Mouse (Mus musculus): ENCODE results near the gene Gm10382.
"Not testable (repeated sequence)": the region's sequence is repeated elsewhere in the genome, so short reads cannot be mapped to it uniquely, and the experiment has no call there.

Gene Gm10382

DNA sequence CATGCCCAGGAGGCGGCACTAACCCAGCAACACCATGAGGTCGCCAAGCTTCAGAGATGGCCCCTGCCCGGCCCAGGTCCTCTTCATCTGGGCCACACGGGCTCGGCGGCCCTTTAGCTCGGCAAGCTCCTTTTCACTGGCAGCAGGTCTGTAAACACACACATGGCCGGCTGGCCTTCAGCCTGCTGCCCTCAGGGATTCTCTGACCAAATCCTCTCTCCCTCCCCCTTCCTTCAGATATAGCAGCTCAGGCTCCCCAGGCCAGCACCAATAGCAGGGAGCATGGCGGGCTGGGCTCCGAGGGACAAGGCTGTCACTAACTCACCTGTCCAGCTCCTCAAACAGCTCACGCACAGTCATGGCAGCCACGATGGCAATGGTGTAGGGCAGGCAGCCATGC, 29.5 kb downstream of the Gm10382 start:
- no peak for DNase-seq (ENCODE audit: low spot score in 2 of 2)

- DNase-seq (ENCODE audit: low spot score in 2 of 2), result no peak
These were observed 30.0 kb downstream of the Gm10382 start for GRCm38 (mm10) chr5:125419124-125419523.

DNA sequence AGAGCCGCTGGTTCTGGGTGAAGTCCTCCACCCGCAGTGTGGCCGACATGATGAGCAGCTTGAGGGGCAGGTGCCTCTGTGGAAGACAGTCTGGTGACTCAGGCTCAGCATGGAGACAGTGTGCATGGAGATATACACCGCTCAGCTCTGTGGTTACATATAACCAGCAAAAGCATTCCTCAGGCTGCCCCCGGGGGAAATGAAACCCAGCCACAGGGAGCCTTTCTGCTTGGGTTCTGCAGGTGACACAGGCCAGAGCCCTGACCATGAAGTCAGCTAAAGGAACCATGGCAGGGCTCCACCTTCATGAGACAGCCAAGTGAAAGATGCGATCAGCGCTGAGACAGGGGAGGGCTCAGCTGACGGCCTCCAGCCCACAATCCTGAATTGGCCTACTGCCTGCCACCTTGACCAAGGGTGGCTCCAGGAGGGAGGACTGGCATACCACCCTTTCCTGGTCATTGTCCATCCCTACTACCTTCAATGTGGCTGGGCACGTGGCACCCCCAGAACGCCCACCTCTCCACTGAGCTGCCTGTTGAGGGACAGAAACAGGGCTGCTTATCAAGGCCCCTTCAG, 36.7 kb downstream of the Gm10382 start:
- no peak for DNase-seq (ENCODE audit: low spot score in 2 of 2)

DNA sequence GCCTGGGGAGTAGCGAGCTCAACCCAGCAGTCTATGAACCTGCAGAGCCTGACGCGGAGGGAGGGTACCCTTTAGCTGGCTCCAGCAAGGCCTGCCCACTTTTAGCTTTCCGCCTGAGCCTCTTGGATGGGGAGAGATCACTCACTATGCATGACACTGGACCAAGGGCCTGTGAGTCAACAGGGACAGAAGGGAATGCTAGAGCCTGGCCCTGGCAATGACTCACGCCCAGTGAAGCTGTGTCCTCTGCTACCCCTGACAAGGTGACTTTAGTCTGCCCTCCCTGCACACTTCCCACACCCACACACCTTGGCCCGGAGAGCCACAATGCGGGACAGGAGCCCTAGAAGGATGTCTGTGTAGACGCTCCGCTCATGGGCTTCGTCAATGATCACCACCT, 37.2 kb downstream of the Gm10382 start:
- DNase-seq (ENCODE audit: low spot score in 2 of 2), result no peak

- not testable (repeated sequence) for DNase-seq (ENCODE audit: low spot score in 2 of 2)
These were observed 43.2 kb downstream of the Gm10382 start for GRCm38 (mm10) chr5:125432324-125432723.

DNA sequence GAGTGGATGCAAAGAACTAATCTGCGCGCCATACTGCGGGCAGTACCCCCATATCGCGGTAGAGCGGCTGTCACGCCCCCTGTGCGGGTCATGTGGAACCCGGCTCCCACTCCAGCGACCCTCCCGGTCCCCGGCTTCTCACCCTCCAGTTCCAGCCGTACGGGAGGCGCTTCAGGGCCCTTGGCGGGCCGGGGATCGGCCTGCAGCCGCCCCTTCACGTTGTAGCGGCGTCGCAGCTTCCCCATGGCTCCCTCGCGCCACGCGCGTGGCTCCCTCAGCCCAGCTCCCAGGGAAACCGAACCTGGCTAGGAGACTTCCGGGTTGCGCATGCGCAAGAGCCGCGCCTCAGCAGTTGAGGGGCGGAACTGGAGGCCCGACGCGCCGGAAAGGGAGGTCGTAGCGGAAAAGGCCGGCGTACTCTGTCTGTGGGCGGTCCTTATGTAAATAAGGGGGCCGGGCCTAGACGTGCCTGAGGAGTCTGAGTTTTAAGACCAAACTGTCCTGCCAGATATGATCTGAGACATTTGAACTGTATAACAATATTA, 44.7 kb downstream of the Gm10382 start, which contains the start of gene Dhx37:
TSS of gene Dhx37 (minus strand) at position 329 of the 545 bp plus-strand sequence.
- DNase-seq (ENCODE audit: low spot score in 2 of 2), result peak; percentile 89 to 90

- not testable (repeated sequence) for DNase-seq (ENCODE audit: low spot score in 2 of 2)
These were observed 45.2 kb downstream of the Gm10382 start for GRCm38 (mm10) chr5:125434347-125434746.
